6 mouse cellular contexts compared by ENCODE assay signal in the genomic region with DNA sequence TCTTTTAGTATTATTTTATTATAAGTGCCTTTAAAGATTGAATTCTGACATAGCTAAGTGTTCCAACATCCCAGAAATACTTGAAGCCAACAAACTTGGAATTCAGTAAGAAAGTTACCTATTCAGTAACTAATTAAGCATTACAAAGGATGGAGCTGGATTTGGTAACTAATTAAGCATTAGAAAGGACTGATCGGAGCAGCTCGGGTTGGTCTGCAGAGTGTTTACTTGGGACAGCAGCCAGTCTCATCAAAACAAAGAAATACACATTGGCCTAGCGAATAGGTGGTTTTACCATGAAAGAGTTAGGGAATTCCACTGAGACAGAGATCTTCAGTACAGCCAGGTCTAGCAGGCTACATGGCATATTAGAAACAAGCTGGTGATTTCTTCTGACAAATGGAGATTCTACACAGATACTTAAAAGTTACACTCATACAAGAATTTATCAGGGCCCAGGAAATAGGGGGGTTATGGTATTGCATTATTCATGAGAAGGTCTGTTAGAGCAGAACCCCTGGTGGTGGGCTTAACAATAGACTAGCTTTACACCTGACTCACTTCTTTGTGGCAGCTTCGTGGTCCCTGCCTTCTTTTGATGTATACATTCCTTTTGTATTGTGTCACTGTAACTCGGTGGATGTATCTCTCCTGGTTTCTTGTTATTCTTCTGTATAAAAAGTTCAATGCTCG.
DNase-seq lines count a peak whose midpoint lies in the region.

No protein-coding gene starts in this region.

- DNase-seq in ES-CJ7 (ENCODE audit: low read depth, low spot score) (peak; percentile 80), ZHBTc4 (ENCODE audit: low read depth, low spot score) (peak; percentile 80)
- DNase-seq in Muller cell, postnatal 12 days (ENCODE audit: inconsistent ontology term) = peak; percentile 61
- DNase-seq in kidney, adult 11 months = peak; percentile 19
- DNase-seq in kidney, adult 8-10 months = peak; percentile 39 to 53
- DNase-seq in kidney, postnatal 14 days = peak; percentile 5

Comparison
In these comparisons a context has a peak if more than half of its experiments do, and no peak if none do; other contexts are left out.
1. Peak in every context shown above with its lines: DNase-seq.
2. DNase-seq: peak in every context shown above with its lines; median percentile 80 in ES-CJ7; 80 in ZHBTc4; 61 in Muller cell, postnatal 12 days; 46 in kidney, adult 8-10 months; 19 in kidney, adult 11 months; 5 in kidney, postnatal 14 days.